Mouse (Mus musculus): ENCODE measurements at regions not wholly inside any gene's neighbourhood (a gene's known extent, or its start where the extent isn't known, plus 50 kb on each side); places are given as distances from the start of the nearest gene placed in this dataset.
A peak's percentile ranks its signal among the peaks of the same experiment; 100 is the strongest.

DNA sequence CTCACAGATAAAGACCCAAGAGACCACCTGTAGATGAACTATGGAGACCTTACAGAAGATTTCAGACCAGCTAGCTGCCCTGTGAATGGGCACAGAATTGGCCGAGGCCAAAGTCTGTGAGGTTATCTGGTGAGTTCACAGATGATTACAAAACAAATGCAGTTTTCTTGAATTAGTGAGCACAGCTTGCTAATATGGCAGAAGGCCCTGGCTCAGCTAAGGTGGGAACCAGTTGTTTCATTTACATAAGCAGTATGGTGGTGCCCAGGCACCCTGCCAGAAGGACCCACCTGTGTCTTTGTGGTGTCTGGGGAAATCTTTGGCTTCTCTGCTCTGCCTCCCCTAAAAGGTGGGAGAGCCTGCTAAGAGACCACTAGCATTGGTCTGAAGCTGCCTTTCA, 466.9 kb downstream of the Cd83 start:
- DNase-seq = no peak

GRCm38 (mm10) chr13:44252496-44252895, 467.9 kb downstream of the Cd83 start:
- no peak for DNase-seq

- DNase-seq = no peak
Measured at GRCm38 (mm10) chr13:44258422-44258821, 470.9 kb upstream of the Jarid2 start.

GRCm38 (mm10) chr13:44260039-44260438, 469.2 kb upstream of the Jarid2 start:
- DNase-seq = no peak

DNA sequence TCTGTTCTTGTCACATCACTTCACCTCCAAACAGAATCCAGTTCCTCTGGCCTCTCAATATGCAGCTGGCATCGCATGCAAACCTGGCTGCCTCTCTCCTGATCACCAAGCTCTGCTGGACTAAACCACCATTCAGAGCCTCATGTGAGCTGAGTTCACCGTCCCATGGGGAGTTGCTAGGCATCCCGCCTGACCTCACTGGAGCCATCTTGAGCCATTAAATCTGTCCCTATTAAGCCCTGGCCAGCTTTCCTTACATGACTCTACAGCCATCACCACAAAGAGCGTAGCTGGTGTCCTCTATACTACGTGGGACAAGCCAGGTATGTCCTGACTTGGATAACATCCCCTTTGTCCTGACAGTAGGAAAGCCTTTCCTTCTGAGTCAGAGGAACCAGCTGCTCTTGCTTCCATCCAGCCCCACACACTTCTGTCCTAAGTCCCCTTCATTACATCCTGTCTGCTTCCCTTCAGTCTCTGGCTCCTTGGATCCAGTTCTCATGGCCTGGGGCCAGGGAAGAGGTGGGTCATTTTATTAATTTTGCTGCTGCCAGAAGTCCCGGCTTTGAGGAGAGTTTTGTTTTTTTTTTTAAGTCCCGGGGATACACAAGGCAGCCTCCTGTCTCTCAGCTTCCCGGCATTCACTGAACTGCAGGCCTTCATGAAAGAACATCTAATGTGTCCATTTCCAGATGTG, 468.5 kb upstream of the Jarid2 start:
- DNase-seq = no peak

DNA sequence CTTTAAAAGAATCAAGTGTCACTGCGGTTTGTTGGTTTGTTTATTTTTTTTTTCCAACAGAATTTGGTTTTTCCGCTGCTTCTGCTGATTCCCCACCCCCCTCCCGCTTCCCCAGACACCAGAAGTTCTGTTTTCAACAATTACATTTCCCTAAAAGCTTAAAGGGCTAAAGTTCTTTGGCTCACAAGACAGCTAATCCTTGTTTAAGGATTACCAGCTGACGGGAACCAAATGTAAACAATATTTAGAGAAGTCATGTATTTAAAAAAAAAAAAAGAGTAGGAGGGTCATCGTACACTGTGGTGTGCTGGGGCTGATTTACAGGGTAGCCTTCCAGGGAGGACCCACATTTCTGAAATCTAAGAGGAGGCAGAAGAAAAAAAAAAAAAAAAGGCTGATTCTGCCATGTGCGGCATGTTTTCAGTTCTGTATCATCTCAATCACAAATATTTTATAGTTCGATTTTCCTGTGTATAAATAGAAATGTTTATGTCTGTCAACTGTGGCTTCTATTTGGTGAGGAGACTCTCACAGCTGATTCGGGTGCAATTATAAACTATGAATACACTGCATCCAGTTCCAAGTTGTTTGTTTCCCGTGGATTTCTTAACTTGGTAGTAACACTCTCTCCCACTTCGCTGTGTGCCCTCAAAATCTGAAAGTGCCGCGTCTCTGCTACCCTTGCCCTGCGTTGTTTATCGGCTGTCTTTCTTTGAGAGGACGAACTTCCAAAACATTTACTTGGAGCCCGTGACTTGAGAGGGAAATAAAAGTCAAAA, 456.3 kb upstream of the Jarid2 start:
- no peak for DNase-seq

GRCm38 (mm10) chr13:44277952-44278351, 451.3 kb upstream of the Jarid2 start:
- DNase-seq = no peak

- no peak for DNase-seq
Measured at GRCm38 (mm10) chr13:44279036-44279435, 450.2 kb upstream of the Jarid2 start.

GRCm38 (mm10) chr13:44280296-44280695, 449.0 kb upstream of the Jarid2 start:
- no peak for DNase-seq

- no peak for DNase-seq
Measured at GRCm38 (mm10) chr13:44281796-44282195, 447.5 kb upstream of the Jarid2 start.

DNA sequence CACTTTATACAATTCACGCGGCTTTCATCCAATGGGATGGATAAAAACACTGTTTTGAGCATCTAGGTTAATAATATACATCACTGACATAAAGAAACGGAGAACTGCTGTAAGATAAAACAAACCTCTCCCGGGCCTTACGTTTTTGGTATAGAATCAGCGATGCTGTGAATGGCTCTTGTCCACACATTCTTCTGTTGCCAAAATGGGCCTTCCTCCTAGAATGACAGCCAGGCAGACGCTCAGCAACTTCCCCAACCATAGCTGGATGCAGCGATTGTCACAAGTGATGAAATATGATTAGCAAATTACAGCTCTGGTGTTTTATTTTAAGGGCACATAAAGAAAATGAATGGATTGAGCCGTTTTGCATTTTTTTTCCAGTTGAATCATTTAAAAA, 447.0 kb upstream of the Jarid2 start:
- DNase-seq = no peak

GRCm38 (mm10) chr13:44282731-44283571, 446.3 kb upstream of the Jarid2 start:
- no peak for DNase-seq

- DNase-seq = no peak
Measured at GRCm38 (mm10) chr13:44285881-44286280, 443.4 kb upstream of the Jarid2 start.

DNA sequence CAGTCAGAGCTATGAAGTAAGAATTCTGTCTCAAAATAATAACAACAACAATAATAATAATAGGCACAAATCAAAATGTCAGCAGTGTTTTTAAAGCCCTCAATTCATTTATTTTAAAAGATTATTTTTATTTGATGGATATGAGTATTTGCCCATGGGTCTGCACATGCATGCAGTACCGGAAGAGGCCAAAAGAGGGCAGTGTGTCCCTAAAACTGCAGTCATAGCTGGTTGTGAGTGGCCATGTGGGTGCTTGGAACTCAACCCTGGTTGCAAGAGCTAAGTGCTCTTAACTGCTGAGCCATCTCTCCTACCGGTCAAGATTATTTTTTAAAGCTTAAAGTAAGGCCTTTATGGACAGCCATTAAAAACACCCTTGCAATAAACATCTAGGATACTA, 439.1 kb upstream of the Jarid2 start:
- no peak for DNase-seq

- no peak for DNase-seq
Measured at GRCm38 (mm10) chr13:44292476-44293056, 436.7 kb upstream of the Jarid2 start.

DNA sequence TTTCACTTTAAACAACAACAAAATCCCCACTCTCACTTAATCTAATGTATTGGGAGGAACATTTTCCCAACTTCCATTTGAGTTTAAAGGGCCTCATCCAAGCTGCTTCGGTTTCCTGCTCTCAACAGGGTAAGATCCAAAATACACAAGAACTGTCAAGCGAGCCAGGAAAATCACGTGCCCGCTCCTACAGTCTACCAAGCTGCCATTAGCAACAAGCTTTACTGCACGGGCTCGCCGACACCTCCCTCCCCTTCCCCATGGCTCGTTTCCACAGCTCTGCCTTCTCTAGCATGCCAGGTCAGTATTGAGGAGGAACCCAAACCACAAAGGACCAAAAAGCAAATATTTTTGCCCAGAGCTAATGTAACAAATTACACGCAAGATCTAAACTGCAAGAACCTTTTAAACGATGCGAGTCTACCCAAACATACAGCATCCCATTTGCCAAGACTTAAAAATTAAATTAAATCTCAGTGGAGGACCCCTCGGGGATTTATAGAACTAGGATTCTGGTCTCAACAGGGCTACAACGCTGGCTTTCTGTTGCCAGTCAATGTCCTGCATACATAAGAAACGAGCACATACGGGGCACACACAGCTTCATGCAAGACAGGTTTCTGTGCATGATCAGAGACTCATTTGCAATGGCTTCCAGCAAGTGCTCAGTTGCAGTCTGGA, 435.4 kb upstream of the Jarid2 start:
- DNase-seq = peak; percentile 70

DNA sequence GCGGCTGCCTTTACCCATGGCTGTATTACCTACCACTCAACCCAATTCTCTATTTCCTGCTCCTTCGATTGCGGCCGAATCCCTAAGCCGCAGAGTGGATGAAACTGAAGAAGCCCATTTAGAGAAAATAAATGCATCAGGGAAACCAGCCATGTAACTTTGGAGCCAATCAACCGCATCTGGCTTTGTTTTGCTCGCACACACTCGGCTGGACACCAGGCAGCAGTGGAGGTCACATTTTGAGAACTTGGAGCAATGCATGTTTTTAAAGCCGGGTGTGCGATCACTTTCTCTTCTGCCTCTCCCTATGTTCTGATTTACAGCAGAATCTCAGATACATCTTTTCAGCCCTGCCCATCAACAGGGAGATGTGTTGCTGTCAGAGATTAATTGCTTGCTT, 433.7 kb upstream of the Jarid2 start:
- no peak for DNase-seq

DNA sequence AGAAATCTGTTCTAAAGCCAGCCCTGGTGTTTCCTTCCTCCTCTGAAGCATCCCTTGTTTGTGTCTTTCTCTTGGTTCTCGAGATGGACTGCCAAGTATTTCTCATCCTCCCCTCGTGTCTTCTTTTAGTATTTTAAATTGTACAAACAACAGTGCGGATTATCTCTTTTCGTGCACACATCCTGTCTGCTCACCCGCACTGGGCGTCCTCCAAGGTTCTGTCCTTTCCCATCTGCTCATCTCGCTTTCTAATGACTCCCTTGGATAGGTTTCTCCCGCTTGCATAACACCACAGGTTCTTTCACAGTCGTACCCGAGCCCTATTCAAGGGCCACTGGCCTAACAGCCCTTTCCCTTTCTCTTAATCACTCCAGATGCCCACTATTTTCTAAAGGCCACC, 428.7 kb upstream of the Jarid2 start:
- no peak for DNase-seq

DNA sequence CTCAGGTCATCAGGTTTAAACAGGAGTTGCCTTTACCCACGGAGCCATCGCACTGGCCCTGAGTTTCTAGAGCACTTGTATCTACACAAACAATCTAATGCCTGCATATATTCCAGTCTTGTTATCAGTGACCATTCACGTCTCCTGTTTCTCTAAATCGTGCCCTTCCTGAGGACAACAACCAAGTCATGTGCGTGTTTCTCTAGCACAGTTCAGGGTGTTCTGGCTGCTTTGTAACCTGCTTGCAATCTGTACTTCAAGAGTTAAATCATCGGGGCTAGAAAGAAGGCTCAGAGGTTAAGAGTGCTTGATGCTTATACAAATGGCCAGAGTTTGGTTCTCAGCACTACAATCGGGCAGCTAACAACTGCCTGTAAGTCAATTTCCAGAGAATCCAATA, 428.1 kb upstream of the Jarid2 start:
- no peak for DNase-seq

DNA sequence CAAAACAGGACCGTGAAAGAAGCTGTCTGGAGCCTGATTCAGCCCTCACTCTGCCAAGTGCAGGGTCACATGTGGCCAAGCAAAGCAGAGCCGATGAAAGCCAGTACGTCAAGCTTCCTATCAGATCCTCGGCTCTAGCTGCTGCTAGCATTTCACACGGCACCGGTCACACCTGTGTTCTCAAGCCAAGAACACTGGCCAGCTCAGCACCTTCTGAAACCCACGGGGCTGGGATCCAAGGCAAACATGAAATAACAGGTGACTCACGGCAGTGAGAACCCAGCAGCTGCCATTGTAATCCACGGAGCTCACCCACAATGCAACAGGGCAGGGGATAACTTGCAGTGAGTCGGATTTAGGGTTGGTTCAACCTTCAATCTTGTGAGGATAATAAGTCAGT, 427.3 kb upstream of the Jarid2 start:
- peak; percentile 58 for DNase-seq

GRCm38 (mm10) chr13:44305134-44305991, 423.9 kb upstream of the Jarid2 start:
- no peak for DNase-seq
